Mouse (Mus musculus) kidney, adult 2 months (tissue): Measurements from ENCODE around the gene Serinc3.

ENCODE experiments used
- CTCF ChIP-seq: fragments of 200-500 bp; conservative IDR thresholded peaks from 2 replicates; pipeline ENCODE4 v1.5.1; 2011; ENCODE audit warnings: low read depth, mild to moderate bottlenecking, control low read depth, low read length, moderate library complexity, mixed read lengths; ENCODE audit not compliant: insufficient read depth, insufficient read length
- POLR2A ChIP-seq: fragments of 200-500 bp; IDR thresholded peaks from one replicate; pipeline ENCODE4 v1.6.1; 2011; ENCODE audit warnings: low read depth, low read length, control low read depth

GRCm38 (mm10) chr2:163689771-163690170 is 44.8 kb upstream of the Serinc3 start:
- TF ChIP-seq CTCF (no peak), POLR2A (no peak)
